Mouse (Mus musculus) liver, embryonic 13.5 days (tissue): ENCODE measurements around the gene Ankrd35. TPM values are rescaled to one million over a fixed set of nuclear protein-coding genes. Genes with fewer than 3 reads are reported as not detected.

ENCODE experiments used
- ATAC-seq: fragments of 200-750 bp; cut with Nextera tagmentation; 2 replicates; pipeline ENCODE4 v1.8.0; 2017; ENCODE audit warnings: low read depth, mild to moderate bottlenecking, moderate number of reproducible peaks, moderate library complexity
- DNase-seq: peaks from one replicate; pipeline ENCODE4 v3.0.0; 2022
- H3K27ac ChIP-seq: fragments of 300-500 bp; sonication (generic); 2 replicates; pipeline ENCODE4 v1.5.1; 2015; ENCODE audit warnings: moderate library complexity, mild to moderate bottlenecking, inconsistent platforms
- H3K27me3 ChIP-seq: fragments of 300-500 bp; sonication (generic); 2 replicates; pipeline ENCODE4 v1.6.1; 2015; ENCODE audit warnings: mild to moderate bottlenecking, inconsistent platforms
- H3K36me3 ChIP-seq: fragments of 300-500 bp; sonication (generic); 2 replicates; pipeline ENCODE4 v1.6.1; 2015; ENCODE audit warnings: mild to moderate bottlenecking, inconsistent platforms
- H3K4me1 ChIP-seq: fragments of 300-500 bp; sonication (generic); replicated peaks from 2 replicates; pipeline ENCODE4 v1.6.1; 2015; ENCODE audit warnings: inconsistent platforms
- H3K4me2 ChIP-seq: fragments of 300-500 bp; sonication (generic); 2 replicates; pipeline ENCODE4 v1.6.1; 2015; ENCODE audit warnings: inconsistent platforms, mild to moderate bottlenecking, moderate library complexity
- H3K4me3 ChIP-seq: fragments of 300-500 bp; sonication (generic); replicated peaks from 2 replicates; pipeline ENCODE4 v1.5.1; 2015; ENCODE audit warnings: mild to moderate bottlenecking, inconsistent platforms
- H3K9ac ChIP-seq: fragments of 300-500 bp; sonication (generic); 2 replicates; pipeline ENCODE4 v1.6.1; 2015; ENCODE audit warnings: mild to moderate bottlenecking, inconsistent platforms
- H3K9me3 ChIP-seq: fragments of 300-500 bp; sonication (generic); replicated peaks from 2 replicates; pipeline ENCODE4 v1.6.1; 2016; ENCODE audit warnings: inconsistent platforms
- WGBS: fragments of 180-500 bp; shearing (Covaris S2); methylation state at CpG from one replicate; pipeline ENCODE4 v1.1.7; 2015; ENCODE audit not compliant: insufficient replicate concordance; 5-methylcytosine and 5-hydroxymethylcytosine counted together
- polyA plus RNA-seq: library from polyadenylated mRNA; unstranded; fragments of >200 nt; fragmentation: Nextera tagmentation; extraction: Ambion mirVana; gene quantifications from 2 replicates; pipeline ENCODE4 v1.2.1, GENCODE M21; 2015

Ankrd35 gene
- polyA plus RNA-seq, 1 experiment from 2014 or later = 0.38 TPM

DNA sequence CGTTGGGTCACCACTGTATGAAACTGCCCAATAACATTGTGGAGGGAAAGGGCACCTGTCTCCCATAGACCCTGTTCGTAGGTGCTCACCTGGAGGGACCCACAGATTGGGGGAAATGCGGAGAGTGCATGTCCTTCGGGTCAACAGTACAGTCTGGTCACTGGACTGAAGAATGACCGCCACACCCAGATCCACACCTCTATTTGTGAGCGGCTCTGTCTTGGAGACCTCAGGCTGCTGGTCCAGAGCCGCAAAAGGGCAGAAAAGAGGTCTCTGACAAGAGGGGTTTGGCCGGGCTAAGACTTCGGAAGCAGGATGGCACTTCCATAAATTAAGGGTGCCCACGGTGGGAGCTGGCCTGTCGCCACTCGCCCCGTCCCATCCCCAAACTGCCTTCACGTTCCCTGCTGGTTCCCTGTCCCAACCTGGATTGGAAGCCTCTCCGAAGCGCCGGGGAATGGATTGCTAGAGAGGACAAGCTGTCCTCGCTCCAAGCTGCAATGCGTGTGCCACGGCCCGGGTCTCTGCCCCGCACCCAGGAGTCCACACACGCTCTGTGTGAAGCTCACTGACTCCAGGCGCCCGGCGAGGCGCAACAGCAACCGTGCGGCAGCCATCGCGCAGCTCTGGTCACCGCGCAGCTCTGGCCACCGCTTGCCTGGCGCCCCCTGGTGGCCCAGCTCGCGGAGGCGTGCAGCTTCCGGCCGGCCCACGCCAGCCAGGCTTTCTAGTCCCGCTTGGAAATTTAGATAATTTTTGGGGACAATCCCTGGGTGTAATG lies 38.2 kb downstream of the Ankrd35 start, which contains the start of gene Nudt17:
Gene Nudt17 (minus strand): TSS at position 660 of the 781 bp plus-strand sequence.
- Histone ChIP-seq H3K4me2 (peak within 1 kb of the TSS; percentile 68), H3K9ac (peak within 1 kb of the TSS; percentile 56), H3K4me1 (peaks cover 13% of the 10 kb centered on the region), H3K27me3 (peaks cover 22% of the 10 kb centered on the region), H3K9me3 (no peaks in the 10 kb centered on the region), H3K4me3 (peak within 1 kb of the TSS; percentile 48), H3K36me3 (peaks cover 46% of the 10 kb centered on the region), H3K27ac (no peak within 1 kb of the TSS)
- ATAC-seq (peak; percentile 84), DNase-seq (peak; percentile 66)
- WGBS = 5% methylated on average over 42 of the region's 42 CpGs

DNA sequence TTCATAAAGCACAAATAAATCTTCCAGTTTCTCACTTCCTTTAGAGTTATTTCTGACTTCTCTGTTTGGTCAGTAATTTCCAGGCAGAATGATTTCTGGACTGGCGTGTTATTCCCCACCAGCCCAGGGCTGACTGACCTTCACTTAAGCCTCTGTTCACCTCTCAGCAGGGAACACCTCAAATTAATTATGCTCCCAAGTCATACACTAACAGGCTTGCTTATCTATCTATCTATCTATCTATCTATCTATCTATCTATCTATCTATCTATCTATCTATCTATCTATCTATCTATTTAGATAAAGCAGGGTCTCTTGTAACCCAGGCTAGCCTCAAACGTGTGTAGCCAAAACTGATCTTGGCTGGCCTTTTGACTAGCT lies 38.7 kb downstream of the Ankrd35 start:
- H3K4me1 ChIP-seq = peaks cover 13% of the 10 kb centered on the region
- DNase-seq = no peak
- no peak overlapping the region for H3K27ac ChIP-seq
- no peak for ATAC-seq
- H3K27me3 ChIP-seq = peaks cover 22% of the 10 kb centered on the region
- H3K9me3 ChIP-seq = no peaks in the 10 kb centered on the region
- H3K4me2 ChIP-seq = peak overlapping the region; percentile 68
- peak overlapping the region; percentile 56 for H3K9ac ChIP-seq
- 47% methylated on average over 2 of the region's 2 CpGs for WGBS
- peaks cover 46% of the 10 kb centered on the region for H3K36me3 ChIP-seq
- H3K4me3 ChIP-seq = 0 out of 2 replicates have a peak overlapping the region, but pooled peaks have one; percentile 48

DNA sequence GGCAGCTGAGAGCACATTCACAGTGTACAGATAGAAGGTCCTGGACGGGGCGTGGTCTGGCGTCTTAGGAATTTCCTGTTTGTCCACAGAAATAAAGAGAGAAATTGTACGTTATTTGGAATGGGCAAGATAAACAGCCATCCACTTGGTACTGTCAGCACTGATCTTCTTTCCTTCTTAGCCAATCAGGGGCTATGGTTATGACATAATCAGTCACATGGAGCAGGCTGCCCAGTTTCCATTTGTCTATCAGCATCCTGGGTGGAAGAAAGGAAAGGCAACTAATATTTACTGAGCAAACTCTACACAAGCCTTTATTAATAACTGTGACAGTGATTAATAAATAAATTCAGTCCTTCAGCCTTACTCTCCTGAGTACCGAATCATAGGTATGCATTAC lies 44.4 kb downstream of the Ankrd35 start:
- no peak for DNase-seq
- 0 out of 2 replicates have a peak, but pooled peaks cover 5% of the 10 kb centered on the region for H3K4me1 ChIP-seq
- no peak overlapping the region for H3K4me3 ChIP-seq
- H3K27ac ChIP-seq = no peak overlapping the region
- WGBS = 85% methylated on average over 5 of the region's 5 CpGs
- no peak overlapping the region for H3K9ac ChIP-seq
- peaks cover 90% of the 10 kb centered on the region for H3K36me3 ChIP-seq
- no peak overlapping the region for H3K4me2 ChIP-seq
- H3K27me3 ChIP-seq = no peaks in the 10 kb centered on the region
- no peaks in the 10 kb centered on the region for H3K9me3 ChIP-seq
- ATAC-seq = no peak

DNA sequence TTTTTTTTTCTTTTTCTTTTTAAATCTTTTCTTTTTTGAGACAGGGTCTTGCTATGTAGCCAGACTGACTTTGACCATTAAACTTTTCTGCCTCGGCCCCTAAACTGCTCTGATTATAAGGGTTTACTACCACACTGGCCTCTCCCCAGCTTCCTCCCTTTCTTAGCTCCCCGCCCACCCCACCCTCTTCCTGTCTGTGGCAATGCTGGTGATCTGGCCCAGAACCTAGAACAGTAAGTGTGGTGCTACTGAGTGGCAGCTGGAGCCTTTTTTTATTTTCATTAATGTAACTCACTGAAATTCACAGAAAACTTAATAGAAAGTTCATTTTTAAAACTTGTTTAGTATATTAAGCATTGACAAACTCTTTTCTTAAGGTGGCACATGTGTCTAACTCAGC lies 45.9 kb downstream of the Ankrd35 start:
- Histone ChIP-seq H3K27me3 (no peaks in the 10 kb centered on the region), H3K4me3 (no peak overlapping the region), H3K9ac (no peak overlapping the region), H3K36me3 (peaks cover 92% of the 10 kb centered on the region), H3K4me1 (0 out of 2 replicates have a peak, but pooled peaks cover 5% of the 10 kb centered on the region), H3K9me3 (no peaks in the 10 kb centered on the region), H3K27ac (no peak overlapping the region), H3K4me2 (no peak overlapping the region)
- ATAC-seq (no peak), DNase-seq (no peak)
- 13% methylated on average over 2 of the region's 2 CpGs for WGBS

DNA sequence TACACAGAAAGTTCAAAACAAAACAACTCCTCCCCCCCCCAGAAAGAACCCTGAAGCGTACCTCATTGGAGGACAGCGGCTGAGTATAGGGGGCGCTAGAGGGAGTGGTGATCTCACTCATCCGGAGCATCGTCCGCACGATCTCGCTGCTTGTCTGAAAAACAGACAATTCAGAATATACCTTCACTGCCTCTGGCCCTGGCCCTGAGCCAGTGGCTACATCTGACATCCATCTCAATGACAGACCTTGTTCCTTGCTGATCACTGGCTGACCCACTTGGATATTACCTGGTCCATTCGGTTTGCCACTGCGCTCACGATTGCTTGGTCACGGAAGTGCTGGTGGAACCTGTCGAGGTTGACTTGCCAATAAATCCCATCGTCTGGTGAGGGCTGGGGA lies 49.2 kb downstream of the Ankrd35 start:
- Histone ChIP-seq H3K36me3 (peaks cover 92% of the 10 kb centered on the region), H3K27me3 (no peaks in the 10 kb centered on the region), H3K4me2 (no peak overlapping the region), H3K4me3 (no peak overlapping the region), H3K9me3 (no peaks in the 10 kb centered on the region), H3K9ac (no peak overlapping the region), H3K4me1 (peaks cover 26% of the 10 kb centered on the region), H3K27ac (no peak overlapping the region)
- DNase-seq = no peak
- WGBS = 61% methylated on average over 14 of the region's 14 CpGs
- ATAC-seq = no peak

DNA sequence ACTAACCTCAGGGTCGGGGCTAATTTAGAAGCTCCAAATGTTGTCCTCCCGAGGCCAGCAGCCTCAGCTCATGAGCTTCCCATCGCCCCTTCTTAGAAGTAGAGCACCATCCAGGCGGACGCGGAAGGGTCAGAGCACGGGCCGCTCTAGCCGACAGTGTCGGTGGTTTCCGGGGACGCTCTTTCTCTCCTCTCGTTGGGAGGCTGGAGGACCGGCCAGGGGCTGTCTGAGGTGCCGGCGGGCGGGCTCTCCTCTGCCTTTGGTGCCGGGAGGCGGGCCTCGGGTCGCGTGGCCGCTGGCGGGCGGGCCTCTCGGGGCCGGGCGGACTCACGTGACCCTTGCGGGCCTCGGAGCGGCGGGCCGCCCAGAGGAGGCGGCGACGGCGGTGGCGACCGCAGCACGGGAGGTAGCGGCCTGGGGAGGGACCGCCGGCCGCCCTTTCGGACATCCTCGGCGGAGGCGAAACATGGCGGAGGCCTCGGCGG lies 57.5 kb downstream of the Ankrd35 start, which contains the start of the genes Polr3c and Rnf115:
Gene Polr3c (minus strand): TSS at position 286 of the 485 bp plus-strand sequence.
Gene Rnf115 (plus strand): TSS at position 322 of the 485 bp plus-strand sequence.
- WGBS = under 1% methylated on average over 51 of the region's 52 CpGs
- Histone ChIP-seq H3K4me1 (peaks cover 54% of the 10 kb centered on the region), H3K9ac (peak within 1 kb of the TSS; percentile 94)

DNA sequence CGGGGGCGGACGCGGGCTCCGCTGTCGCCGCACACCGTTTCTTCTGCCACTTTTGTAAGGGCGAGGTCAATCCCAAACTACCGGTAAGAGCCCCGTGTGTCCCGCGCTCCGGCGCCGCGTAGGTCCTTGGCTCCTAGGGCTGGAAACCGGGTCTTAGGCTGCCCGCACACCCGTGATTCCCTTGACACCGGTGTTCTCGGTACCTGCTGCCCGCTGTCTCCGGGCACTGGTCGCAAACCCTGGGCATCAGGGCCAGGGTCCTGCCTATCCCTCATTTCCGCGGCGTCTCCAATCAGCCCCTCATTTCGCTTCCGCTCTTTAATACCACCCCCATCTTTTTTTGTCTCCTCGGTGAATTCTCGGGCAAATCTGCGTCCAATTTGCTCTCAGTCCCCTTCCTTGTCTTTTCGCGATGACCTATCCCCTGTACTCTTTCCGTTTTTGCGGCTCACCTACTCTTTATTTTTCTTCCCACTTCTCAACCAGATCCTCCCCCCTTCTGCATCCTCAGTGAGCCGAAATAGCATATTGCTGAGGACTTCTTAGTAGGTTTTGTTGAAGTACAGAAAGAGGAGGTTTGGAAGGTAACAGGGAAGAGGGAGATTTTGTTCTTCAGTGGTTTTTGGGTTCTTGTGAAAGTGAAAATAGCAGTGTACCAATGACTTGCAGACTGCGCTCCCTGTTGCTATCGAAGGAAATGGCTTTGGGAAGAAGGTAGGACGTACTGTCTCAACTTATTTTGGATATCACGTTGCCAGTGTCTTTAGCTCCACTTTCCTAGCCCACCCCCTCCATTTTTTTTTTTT lies 58.1 kb downstream of the Ankrd35 start:
- no peaks in the 10 kb centered on the region for H3K9me3 ChIP-seq
- DNase-seq = peak; percentile 10
- peak overlapping the region; percentile 87 for H3K4me2 ChIP-seq
- ATAC-seq = peak; percentile 44
- peak overlapping the region; percentile 96 for H3K4me3 ChIP-seq
- peak overlapping the region; percentile 90 for H3K27ac ChIP-seq
- H3K27me3 ChIP-seq = no peaks in the 10 kb centered on the region
- H3K4me1 ChIP-seq = peaks cover 48% of the 10 kb centered on the region
- under 1% methylated on average over 42 of the region's 42 CpGs for WGBS
- H3K36me3 ChIP-seq = peaks cover 19% of the 10 kb centered on the region
- H3K9ac ChIP-seq = peak overlapping the region; percentile 94

More for the DNA sequence above, 57.5 kb downstream of the Ankrd35 start, which contains the start of the genes Polr3c and Rnf115:
- ATAC-seq (peak; percentile 98), DNase-seq (peak; percentile 96)
- Histone ChIP-seq H3K27ac (peak within 1 kb of the TSS; percentile 90), H3K4me2 (peak within 1 kb of the TSS; percentile 87), H3K27me3 (no peaks in the 10 kb centered on the region), H3K9me3 (no peaks in the 10 kb centered on the region), H3K4me3 (peak within 1 kb of the TSS; percentile 96), H3K36me3 (peaks cover 26% of the 10 kb centered on the region)

DNA sequence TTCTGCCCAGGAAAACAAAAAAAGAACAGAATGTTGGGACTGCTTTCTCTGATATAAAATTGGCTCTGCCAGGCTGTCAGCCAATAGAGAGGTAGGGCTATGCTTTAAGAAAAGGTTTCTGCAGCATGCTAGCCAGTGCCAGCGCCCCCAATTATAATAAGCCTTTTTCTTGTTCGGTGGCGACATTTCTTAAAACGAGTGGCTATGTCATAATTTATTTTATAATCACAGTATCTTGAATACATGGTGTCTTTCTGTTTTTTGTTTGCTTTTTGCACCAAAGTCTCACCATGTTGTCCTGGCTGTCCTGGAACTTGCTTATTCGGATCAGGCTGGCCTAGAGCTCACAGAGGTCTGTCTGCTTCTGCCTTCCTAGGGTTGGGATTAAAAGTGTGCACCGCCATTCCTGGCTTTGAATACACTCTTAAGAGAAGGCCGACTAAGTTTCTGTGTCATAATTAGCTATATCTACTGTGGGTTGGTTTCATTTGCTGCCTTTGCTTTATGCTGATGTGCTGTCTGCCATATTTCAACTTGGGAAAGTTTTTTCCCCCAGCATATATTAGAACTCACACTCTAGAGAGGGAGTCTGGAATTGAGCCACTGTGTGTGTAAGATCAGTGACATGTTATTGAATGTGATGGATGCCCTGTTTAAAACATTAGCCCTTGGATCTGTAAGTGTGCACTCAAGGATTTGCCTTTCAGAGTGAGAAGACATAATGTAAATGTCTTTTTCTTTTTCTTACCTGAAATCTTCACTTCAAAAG lies 58.9 kb downstream of the Ankrd35 start:
- Histone ChIP-seq H3K4me2 (peak overlapping the region; percentile 87), H3K4me3 (peak overlapping the region; percentile 96), H3K36me3 (peaks cover 11% of the 10 kb centered on the region), H3K27me3 (no peaks in the 10 kb centered on the region), H3K9ac (peak overlapping the region; percentile 94), H3K4me1 (peaks cover 42% of the 10 kb centered on the region), H3K27ac (peak overlapping the region; percentile 90), H3K9me3 (no peaks in the 10 kb centered on the region)
- WGBS = 50% methylated on average over 7 of the region's 7 CpGs
- DNase-seq (no peak), ATAC-seq (no peak)

DNA sequence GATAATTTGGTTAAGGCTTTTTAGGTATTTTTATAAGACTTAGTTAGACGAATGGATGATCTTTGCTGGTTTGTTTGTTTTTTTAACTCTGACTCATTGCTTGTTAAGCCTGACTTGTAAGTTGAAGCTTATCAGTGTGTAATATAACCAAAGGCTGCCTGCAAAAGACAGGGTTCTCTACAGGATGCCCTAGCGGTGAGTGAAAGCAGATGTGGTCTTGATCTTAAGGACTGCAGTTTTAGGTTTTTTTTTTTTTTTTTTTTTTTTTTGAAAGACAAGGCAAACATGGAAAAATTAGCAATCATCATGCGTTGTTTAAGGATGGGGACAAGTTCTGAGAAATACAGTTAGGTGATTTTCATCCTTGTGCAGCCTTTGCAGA lies 59.5 kb downstream of the Ankrd35 start:
- peaks cover 7% of the 10 kb centered on the region; the same call in 1 of the 2 replicates for H3K36me3 ChIP-seq
- 43% methylated on average over 3 of the region's 3 CpGs for WGBS
- no peak overlapping the region for H3K4me2 ChIP-seq
- DNase-seq = no peak
- H3K27ac ChIP-seq = no peak overlapping the region
- no peaks in the 10 kb centered on the region for H3K9me3 ChIP-seq
- no peak overlapping the region for H3K9ac ChIP-seq
- no peak for ATAC-seq
- H3K4me3 ChIP-seq = no peak overlapping the region
- peaks cover 47% of the 10 kb centered on the region for H3K4me1 ChIP-seq
- H3K27me3 ChIP-seq = no peaks in the 10 kb centered on the region

DNA sequence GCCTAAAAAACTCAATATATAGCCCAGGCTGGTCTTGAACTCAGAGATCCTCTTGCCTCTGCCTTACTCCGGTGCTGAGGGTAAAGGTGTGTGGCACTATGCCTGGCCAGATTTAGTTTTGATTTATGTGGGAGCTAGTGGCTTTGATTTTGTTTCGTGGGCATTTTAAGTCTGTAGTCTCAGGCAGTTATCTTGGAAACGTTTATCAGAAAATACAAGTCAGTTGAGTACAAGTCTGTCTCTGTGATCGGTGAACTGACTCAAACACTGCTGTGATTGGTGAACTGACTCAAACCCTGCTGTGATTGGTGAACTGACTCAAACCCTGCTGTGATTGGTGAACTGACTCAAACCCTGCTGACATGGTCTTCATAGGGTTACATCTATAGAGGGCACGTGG lies 60.9 kb downstream of the Ankrd35 start:
- Histone ChIP-seq H3K4me2 (no peak overlapping the region), H3K4me1 (peaks cover 47% of the 10 kb centered on the region), H3K36me3 (no peaks in the 10 kb centered on the region), H3K9ac (no peak overlapping the region), H3K4me3 (no peak overlapping the region), H3K9me3 (no peaks in the 10 kb centered on the region), H3K27ac (no peak overlapping the region), H3K27me3 (no peaks in the 10 kb centered on the region)
- whole genome bisulfite sequencing = 42% methylated on average over 5 of the region's 5 CpGs
- ATAC-seq (no peak), DNase-seq (no peak)
